Comparison of ENCODE assay signal across 8 mouse cellular contexts in the genomic region with DNA sequence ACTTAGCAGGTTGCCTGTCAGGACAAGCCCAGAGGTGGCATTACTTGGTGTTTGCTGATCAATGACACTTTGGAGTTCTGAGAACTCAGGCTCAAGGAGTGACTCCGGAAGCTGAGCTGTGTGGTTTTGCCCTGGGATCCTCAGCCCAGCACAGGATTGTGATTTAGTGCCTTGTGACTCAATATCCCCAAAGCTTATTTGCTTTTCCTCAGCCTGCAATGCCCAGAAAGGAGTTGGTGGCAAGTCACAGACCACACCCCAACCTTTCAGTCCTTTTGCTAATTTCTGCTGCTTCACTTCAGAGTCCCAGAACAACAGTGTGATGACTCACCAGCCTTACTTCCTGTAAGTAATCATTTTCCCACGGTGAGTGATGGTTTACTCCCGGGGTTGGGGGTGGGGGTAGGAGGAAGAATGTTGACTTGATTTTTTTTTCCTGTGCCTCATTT.
DNase-seq lines count a peak whose midpoint lies in the region; ATAC-seq and TF ChIP-seq lines count a peak whose summit lies in the region.

No protein-coding gene starts in this region.

- peak overlapping the region; percentile 57 for H3K27ac ChIP-seq in bone marrow macrophage, adult 2 months (ENCODE audit: insufficient read depth, low read depth, low read length)
- no peak overlapping the region for H3K27ac ChIP-seq in intestine, embryonic 14.5 days (ENCODE audit: low read depth)
- H3K27ac ChIP-seq in midbrain, embryonic 16.5 days (ENCODE audit: low read length): no peak overlapping the region

- TF ChIP-seq POLR2A in bone marrow macrophage, adult 2 months (IDR thresholded peaks at IDR 0.05; ENCODE audit: borderline replicate concordance, low read depth, low read length): no peak

- H3K9ac ChIP-seq in intestine, embryonic 14.5 days (ENCODE audit: low read length): no peak overlapping the region
- H3K9ac ChIP-seq in midbrain, embryonic 16.5 days (ENCODE audit: low read depth, low read length): no peak overlapping the region

- H3K9me3 ChIP-seq in intestine, embryonic 14.5 days (ENCODE audit: control insufficient read depth, low read length): no peaks in the 10 kb centered on the region
- H3K9me3 ChIP-seq in midbrain, embryonic 16.5 days (replicated peaks; ENCODE audit: control insufficient read depth, low read length, poor library complexity, severe bottlenecking): no peaks in the 10 kb centered on the region

- peak; percentile 68 to 76 for DNase-seq in spleen, postnatal 36 days (ENCODE audit: low spot score in 2 of 2)
- DNase-seq in spleen, postnatal 14 days (ENCODE audit: low spot score in 2 of 2): no peak
- DNase-seq in intestine, embryonic 14.5 days (ENCODE audit: low spot score): no peak
- DNase-seq in cerebellum, adult 9-10 months: no peak
- no peak for DNase-seq in c-Kit-positive CD71-positive TER-119-positive erythroid progenitor cells, embryonic 14.5 days (ENCODE audit: low spot score)

- WGBS in intestine, embryonic 14.5 days: 14% methylated on average over 3 of the region's 3 CpGs
- 78% methylated on average over 3 of the region's 3 CpGs for WGBS in midbrain, embryonic 16.5 days

- no peak overlapping the region for H3K4me2 ChIP-seq in intestine, embryonic 14.5 days (ENCODE audit: low read length)
- no peak overlapping the region for H3K4me2 ChIP-seq in midbrain, embryonic 16.5 days (ENCODE audit: low read length)

- no peaks in the 10 kb centered on the region for H3K36me3 ChIP-seq in intestine, embryonic 14.5 days (ENCODE audit: control insufficient read depth, insufficient read depth, low read length)
- no peaks in the 10 kb centered on the region for H3K36me3 ChIP-seq in midbrain, embryonic 16.5 days (ENCODE audit: control insufficient read depth, insufficient read depth, low read length)

- no peak for TF ChIP-seq CTCF in bone marrow macrophage, adult 2 months (IDR thresholded peaks at IDR 0.05; ENCODE audit: low read depth, low read length)

- no peaks in the 10 kb centered on the region for H3K27me3 ChIP-seq in intestine, embryonic 14.5 days (replicated peaks; ENCODE audit: control insufficient read depth, insufficient read depth, low read length)
- no peaks in the 10 kb centered on the region for H3K27me3 ChIP-seq in midbrain, embryonic 16.5 days (ENCODE audit: control insufficient read depth, insufficient read depth, low read depth, low read length)

- ATAC-seq in intestine, embryonic 14.5 days (replicated peaks; ENCODE audit: low FRiP score, low TSS enrichment, low read depth): peak; percentile 76; the same call in 1 of the 2 replicates
- peak; percentile 74 for ATAC-seq in monocyte, adult 5-6 weeks (replicated peaks; ENCODE audit: insufficient number of reproducible peaks, low FRiP score, low TSS enrichment, poor library complexity, severe bottlenecking)
- no peak for ATAC-seq in midbrain, embryonic 16.5 days

- H3K4me1 ChIP-seq in bone marrow macrophage, adult 2 months (ENCODE audit: control insufficient read depth, insufficient read depth, low read length): peaks cover 39% of the 10 kb centered on the region
- H3K4me1 ChIP-seq in intestine, embryonic 14.5 days (replicated peaks; ENCODE audit: control insufficient read depth, insufficient read depth, low read length): no peaks in the 10 kb centered on the region; the same call in 1 of the 2 replicates
- H3K4me1 ChIP-seq in midbrain, embryonic 16.5 days (ENCODE audit: control insufficient read depth, insufficient read depth, low read length): no peaks in the 10 kb centered on the region

- no peak overlapping the region for H3K4me3 ChIP-seq in bone marrow macrophage, adult 2 months (ENCODE audit: insufficient read depth, low read length)
- H3K4me3 ChIP-seq in intestine, embryonic 14.5 days (ENCODE audit: low read depth, low read length): no peak overlapping the region
- H3K4me3 ChIP-seq in midbrain, embryonic 16.5 days (ENCODE audit: low read depth, low read length): no peak overlapping the region

Comparison
In these comparisons a context has a peak if more than half of its experiments do, and no peak if none do; other contexts are left out.
1. DNase-seq: peak in spleen, postnatal 36 days (2 of 2); none in spleen, postnatal 14 days (0 of 2), intestine, embryonic 14.5 days (single experiment), cerebellum, adult 9-10 months (single experiment) and c-Kit-positive CD71-positive TER-119-positive erythroid progenitor cells, embryonic 14.5 days (single experiment).